Mouse (Mus musculus) stomach, postnatal 0 days (tissue): ENCODE measurements at regions not wholly inside any gene's neighbourhood (a gene's known extent, or its start where the extent isn't known, plus 50 kb on each side); places are given as distances from the start of the nearest gene placed in this dataset.

ENCODE experiments used
- CTCF ChIP-seq: IDR thresholded peaks from 2 replicates; pipeline ENCODE4 v1.5.1; 2016; ENCODE audit warnings: antibody characterized with exemption, low read depth, mild to moderate bottlenecking, moderate library complexity
- EP300 ChIP-seq: optimal IDR thresholded peaks from 2 replicates; pipeline ENCODE3; 2016; ENCODE audit warnings: antibody characterized with exemption

DNA sequence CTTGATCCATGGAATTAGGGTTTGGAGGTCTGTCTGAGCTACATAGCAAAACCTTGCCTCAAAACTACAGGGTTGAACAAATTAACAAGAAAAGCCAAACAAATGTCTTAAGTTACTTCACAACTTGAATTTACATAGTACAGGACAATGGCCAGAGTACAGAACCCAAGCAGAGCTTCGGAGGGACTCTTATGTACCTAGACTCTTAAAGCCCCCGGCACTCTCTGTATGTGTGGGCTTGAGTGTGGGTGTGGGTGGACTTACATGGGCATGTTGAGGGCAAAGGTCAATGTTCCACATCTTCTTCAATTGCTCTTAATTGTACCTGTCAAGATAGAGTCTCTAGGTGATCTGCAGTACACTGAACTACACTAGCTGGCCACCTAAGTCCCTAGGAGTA, 121.1 kb upstream of the Kctd3 start:
- TF ChIP-seq CTCF: no peak
- no peak for TF ChIP-seq EP300
